Mouse (Mus musculus): ENCODE measurements around the gene Plk3.
A peak's percentile ranks its signal among the peaks of the same experiment; 100 is the strongest.

Plk3 gene

DNA sequence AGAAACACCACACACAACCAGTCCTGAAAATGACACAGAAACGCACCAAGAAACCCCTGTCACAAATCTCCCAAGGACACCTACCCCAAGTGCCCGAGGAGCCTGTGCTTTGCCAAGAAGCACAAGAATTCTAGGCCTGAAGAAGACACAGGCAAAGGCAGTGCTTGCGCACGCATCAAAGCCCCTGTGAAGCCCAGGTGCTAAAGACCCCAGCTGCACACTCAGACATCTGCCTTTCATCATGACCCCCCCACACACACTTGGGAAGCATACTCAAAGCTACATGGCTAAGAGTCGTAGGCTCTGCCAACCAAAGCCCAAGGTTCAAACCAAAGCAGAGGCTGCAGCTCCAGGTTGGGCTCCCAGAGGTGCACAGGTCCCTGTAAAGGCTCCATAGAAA, 18.2 kb downstream of the Plk3 start:
- no peak for DNase-seq (ENCODE audit: low read depth, low spot score)
- no peaks in the 10 kb centered on the region for H3K36me3 ChIP-seq (ENCODE audit: control insufficient read depth, insufficient read depth, low read length, poor library complexity, severe bottlenecking)

DNA sequence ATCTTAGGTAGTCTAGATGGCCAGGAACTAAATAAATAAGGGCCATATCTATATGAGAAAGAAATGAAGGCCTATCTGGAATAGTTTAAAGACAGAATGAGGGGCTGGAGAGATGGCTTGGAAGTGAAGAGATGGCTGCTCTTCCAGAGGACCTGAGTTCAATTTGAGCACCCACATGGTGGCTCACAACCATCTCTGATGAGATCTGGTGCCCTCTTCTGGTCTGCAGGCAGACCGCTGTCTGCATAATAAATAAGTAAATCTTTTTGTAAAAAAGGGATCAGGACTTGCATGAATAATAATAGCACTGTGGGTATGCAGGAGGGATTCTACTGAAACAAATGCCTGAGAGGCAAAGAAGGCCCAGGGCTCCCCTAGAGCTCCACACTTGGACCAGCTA, 20.5 kb downstream of the Plk3 start:
- peak; percentile 42 for DNase-seq (ENCODE audit: low read depth, low spot score)
- no peaks in the 10 kb centered on the region for H3K36me3 ChIP-seq (ENCODE audit: control insufficient read depth, insufficient read depth, low read length, poor library complexity, severe bottlenecking)
- H3K27me3 ChIP-seq (ENCODE audit: control insufficient read depth, insufficient read depth, low read length, poor library complexity, severe bottlenecking): no peaks in the 10 kb centered on the region

More for the DNA sequence above, 18.2 kb downstream of the Plk3 start:
- H3K27me3 ChIP-seq (ENCODE audit: control insufficient read depth, insufficient read depth, low read length, poor library complexity, severe bottlenecking): no peaks in the 10 kb centered on the region

DNA sequence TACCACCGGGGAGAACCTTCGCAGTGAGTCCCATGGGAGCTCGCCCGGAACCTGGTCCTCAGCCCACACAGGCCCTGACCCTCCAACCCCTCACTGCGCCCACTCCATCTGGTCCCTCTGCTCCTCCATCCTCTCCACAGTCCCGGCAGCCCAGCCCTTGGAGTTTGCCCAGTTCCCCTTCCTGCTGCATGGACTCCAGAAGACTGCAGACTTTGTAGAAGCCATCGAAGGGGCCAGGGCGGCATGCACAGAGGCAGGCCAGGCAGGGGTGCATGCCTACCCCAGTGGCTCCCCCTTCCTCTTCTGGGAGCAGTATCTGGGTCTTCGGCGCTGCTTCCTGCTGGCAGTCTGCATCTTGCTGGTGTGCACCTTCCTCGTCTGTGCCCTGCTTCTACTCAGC, 22.8 kb downstream of the Plk3 start:
- Histone ChIP-seq H3K36me3 (ENCODE audit: control insufficient read depth, insufficient read depth, low read length, poor library complexity, severe bottlenecking) (no peaks in the 10 kb centered on the region), H3K27me3 (ENCODE audit: control insufficient read depth, insufficient read depth, low read length, poor library complexity, severe bottlenecking) (no peaks in the 10 kb centered on the region)
- no peak for DNase-seq (ENCODE audit: low read depth, low spot score)

DNA sequence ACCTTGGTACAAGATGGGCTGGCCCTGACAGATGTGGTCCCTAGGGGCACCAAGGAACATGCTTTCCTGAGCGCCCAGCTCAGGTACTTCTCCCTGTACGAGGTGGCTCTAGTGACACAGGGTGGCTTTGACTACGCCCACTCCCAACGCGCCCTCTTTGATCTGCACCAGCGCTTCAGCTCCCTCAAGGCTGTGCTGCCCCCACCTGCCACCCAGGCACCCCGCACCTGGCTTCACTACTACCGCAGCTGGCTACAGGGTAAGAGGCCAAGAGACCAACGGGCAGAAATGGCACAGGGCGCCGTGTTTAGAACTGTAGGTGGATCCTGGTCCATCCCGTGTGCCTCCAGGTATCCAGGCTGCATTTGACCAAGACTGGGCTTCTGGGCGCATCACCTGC, 23.5 kb downstream of the Plk3 start:
- no peak for DNase-seq (ENCODE audit: low read depth, low spot score)
- Histone ChIP-seq H3K27me3 (ENCODE audit: control insufficient read depth, insufficient read depth, low read length, poor library complexity, severe bottlenecking) (no peaks in the 10 kb centered on the region), H3K36me3 (ENCODE audit: control insufficient read depth, insufficient read depth, low read length, poor library complexity, severe bottlenecking) (no peaks in the 10 kb centered on the region)

DNA sequence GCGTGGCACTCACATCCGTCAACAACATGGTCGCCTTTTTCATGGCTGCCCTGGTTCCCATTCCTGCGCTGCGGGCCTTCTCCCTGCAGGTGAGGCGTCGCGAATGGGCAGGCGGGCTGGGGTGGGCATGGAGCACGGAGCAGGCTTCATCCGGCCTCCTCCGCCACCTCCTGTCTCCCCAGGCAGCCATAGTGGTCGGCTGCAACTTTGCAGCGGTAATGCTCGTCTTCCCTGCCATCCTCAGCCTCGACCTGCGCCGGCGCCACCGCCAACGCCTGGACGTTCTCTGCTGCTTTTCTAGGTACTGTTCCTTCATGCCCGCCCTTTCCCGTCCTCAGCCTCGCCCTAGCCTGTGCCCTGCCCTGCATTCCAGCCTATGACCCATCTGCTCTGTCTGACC, 24.4 kb downstream of the Plk3 start:
- H3K27me3 ChIP-seq (ENCODE audit: control insufficient read depth, insufficient read depth, low read length, poor library complexity, severe bottlenecking): no peaks in the 10 kb centered on the region
- DNase-seq (ENCODE audit: low read depth, low spot score): no peak
- H3K36me3 ChIP-seq (ENCODE audit: control insufficient read depth, insufficient read depth, low read length, poor library complexity, severe bottlenecking): no peaks in the 10 kb centered on the region

DNA sequence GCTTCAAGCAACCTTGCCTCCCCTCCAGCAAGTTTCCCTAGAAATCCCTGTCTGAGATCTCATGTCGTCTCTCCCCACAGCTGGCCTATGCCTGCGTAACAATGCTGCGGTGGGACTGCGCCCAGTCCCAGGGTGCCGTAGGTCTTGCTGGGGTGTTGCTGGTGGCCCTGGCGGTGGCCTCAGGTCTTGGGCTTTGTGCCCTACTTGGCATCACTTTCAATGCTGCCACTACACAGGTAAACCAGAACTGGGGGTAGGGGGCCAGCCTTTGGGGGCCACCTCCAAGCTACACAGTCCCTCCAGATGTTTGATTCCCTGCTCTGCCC, 25.3 kb downstream of the Plk3 start:
- no peaks in the 10 kb centered on the region for H3K27me3 ChIP-seq (ENCODE audit: control insufficient read depth, insufficient read depth, low read length, poor library complexity, severe bottlenecking)
- DNase-seq (ENCODE audit: low read depth, low spot score): no peak

GRCm38 (mm10) chr4:117107813-117108523, 25.8 kb downstream of the Plk3 start:
- no peaks in the 10 kb centered on the region for H3K36me3 ChIP-seq (ENCODE audit: control insufficient read depth, insufficient read depth, low read length, poor library complexity, severe bottlenecking)
- DNase-seq (ENCODE audit: low read depth, low spot score): no peak
- H3K27me3 ChIP-seq (ENCODE audit: control insufficient read depth, insufficient read depth, low read length, poor library complexity, severe bottlenecking): no peaks in the 10 kb centered on the region

More for the DNA sequence above, 25.3 kb downstream of the Plk3 start:
- no peaks in the 10 kb centered on the region for H3K36me3 ChIP-seq (ENCODE audit: control insufficient read depth, insufficient read depth, low read length, poor library complexity, severe bottlenecking)

- DNase-seq (ENCODE audit: low read depth, low spot score): no peak
- no peaks in the 10 kb centered on the region for H3K27me3 ChIP-seq (ENCODE audit: control insufficient read depth, insufficient read depth, low read length, poor library complexity, severe bottlenecking)
- no peaks in the 10 kb centered on the region for H3K36me3 ChIP-seq (ENCODE audit: control insufficient read depth, insufficient read depth, low read length, poor library complexity, severe bottlenecking)
These were observed 28.6 kb downstream of the Plk3 start for GRCm38 (mm10) chr4:117105127-117105526.

- Histone ChIP-seq H3K36me3 (ENCODE audit: control insufficient read depth, insufficient read depth, low read length, poor library complexity, severe bottlenecking) (no peaks in the 10 kb centered on the region), H3K27me3 (ENCODE audit: control insufficient read depth, insufficient read depth, low read length, poor library complexity, severe bottlenecking) (no peaks in the 10 kb centered on the region)
- peak; percentile 41 for DNase-seq (ENCODE audit: low read depth, low spot score)
These were observed 29.1 kb downstream of the Plk3 start for GRCm38 (mm10) chr4:117104672-117105071.

DNA sequence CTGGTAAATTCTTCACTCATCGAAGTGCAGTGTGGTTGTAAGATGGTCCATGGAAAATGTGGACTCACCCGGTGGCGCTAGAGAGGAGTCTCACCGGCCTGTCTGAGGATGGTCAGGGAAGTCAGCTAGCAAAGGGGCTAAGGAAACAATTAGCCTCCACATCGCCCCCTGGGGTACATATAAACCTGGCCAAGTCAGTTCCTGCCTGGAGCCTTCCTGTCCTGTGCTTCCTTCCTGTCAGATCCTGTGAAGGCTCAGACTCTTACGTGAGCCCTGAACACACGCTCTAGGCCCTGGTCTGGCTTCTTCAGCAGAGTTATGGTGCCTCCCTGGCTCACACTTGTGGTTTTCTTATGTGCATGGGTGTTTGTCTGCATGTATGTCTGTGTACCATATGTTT, 32.5 kb downstream of the Plk3 start:
- H3K36me3 ChIP-seq (ENCODE audit: control insufficient read depth, insufficient read depth, low read length, poor library complexity, severe bottlenecking): no peaks in the 10 kb centered on the region
- H3K27me3 ChIP-seq (ENCODE audit: control insufficient read depth, insufficient read depth, low read length, poor library complexity, severe bottlenecking): no peaks in the 10 kb centered on the region
- peak; percentile 35 for DNase-seq (ENCODE audit: low read depth, low spot score)

GRCm38 (mm10) chr4:117100036-117100435, 33.7 kb downstream of the Plk3 start:
- Histone ChIP-seq H3K36me3 (ENCODE audit: control insufficient read depth, insufficient read depth, low read length, poor library complexity, severe bottlenecking) (no peaks in the 10 kb centered on the region), H3K27me3 (ENCODE audit: control insufficient read depth, insufficient read depth, low read length, poor library complexity, severe bottlenecking) (no peaks in the 10 kb centered on the region)
- DNase-seq (ENCODE audit: low read depth, low spot score): no peak

GRCm38 (mm10) chr4:117098764-117099036, 35.1 kb downstream of the Plk3 start:
- Histone ChIP-seq H3K27me3 (ENCODE audit: control insufficient read depth, insufficient read depth, low read length, poor library complexity, severe bottlenecking) (no peaks in the 10 kb centered on the region), H3K36me3 (ENCODE audit: control insufficient read depth, insufficient read depth, low read length, poor library complexity, severe bottlenecking) (no peaks in the 10 kb centered on the region)
- no peak for DNase-seq (ENCODE audit: low read depth, low spot score)

- Histone ChIP-seq H3K36me3 (ENCODE audit: control insufficient read depth, insufficient read depth, low read length, poor library complexity, severe bottlenecking) (no peaks in the 10 kb centered on the region), H3K27me3 (ENCODE audit: control insufficient read depth, insufficient read depth, low read length, poor library complexity, severe bottlenecking) (no peaks in the 10 kb centered on the region)
- no peak for DNase-seq (ENCODE audit: low read depth, low spot score)
These were observed 35.6 kb downstream of the Plk3 start for GRCm38 (mm10) chr4:117097969-117098763.

GRCm38 (mm10) chr4:117096666-117097065, 37.1 kb downstream of the Plk3 start:
- DNase-seq (ENCODE audit: low read depth, low spot score): no peak
- no peaks in the 10 kb centered on the region for H3K27me3 ChIP-seq (ENCODE audit: control insufficient read depth, insufficient read depth, low read length, poor library complexity, severe bottlenecking)
- no peaks in the 10 kb centered on the region for H3K36me3 ChIP-seq (ENCODE audit: control insufficient read depth, insufficient read depth, low read length, poor library complexity, severe bottlenecking)

GRCm38 (mm10) chr4:117095551-117096452, 38.0 kb downstream of the Plk3 start, which contains the start of gene Ptch2:
Gene Ptch2 (plus strand): TSS chr4:117096075.
- DNase-seq (ENCODE audit: low read depth, low spot score): no peak
- no peaks in the 10 kb centered on the region for H3K27me3 ChIP-seq (ENCODE audit: control insufficient read depth, insufficient read depth, low read length, poor library complexity, severe bottlenecking)
- no peaks in the 10 kb centered on the region for H3K36me3 ChIP-seq (ENCODE audit: control insufficient read depth, insufficient read depth, low read length, poor library complexity, severe bottlenecking)

All from splenic B cell, adult 2 months (primary cell).